Comparison of ENCODE assay signal across 12 mouse cellular contexts in the genomic region with DNA sequence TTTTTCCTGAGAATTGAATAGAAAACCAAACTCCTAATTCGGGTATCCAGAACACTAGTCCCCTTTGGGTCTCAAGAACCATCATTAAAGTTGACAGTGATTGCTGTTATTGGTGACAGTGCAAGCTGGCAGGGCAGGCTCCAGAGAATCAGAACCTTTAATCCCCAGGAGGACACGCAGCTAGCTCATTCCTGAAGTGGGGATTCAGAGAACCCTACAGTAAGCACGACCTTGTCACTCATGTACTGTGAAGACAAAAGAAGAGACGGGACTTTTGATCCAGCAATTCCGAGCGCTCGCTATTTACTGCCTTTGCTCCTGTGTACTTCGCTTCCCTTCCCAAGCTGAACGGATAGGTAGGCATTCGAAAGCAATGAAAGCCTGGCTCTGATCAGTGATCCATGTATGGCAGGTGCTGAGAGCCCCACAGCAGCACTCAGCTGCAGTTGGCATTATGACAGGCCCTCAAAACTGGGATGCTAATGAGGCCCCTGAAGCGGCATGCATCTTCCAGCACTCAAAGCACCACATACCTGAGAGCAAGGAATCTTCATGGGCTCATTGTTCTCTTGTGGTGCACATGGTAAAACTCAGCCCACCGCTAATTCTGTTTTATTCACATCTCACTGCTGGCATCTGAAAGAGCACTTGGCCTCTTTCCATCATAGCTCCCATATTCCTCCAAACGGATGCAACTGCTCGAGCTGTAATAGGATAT.
DNase-seq lines count a peak whose midpoint lies in the region; ATAC-seq lines count a peak whose summit lies in the region.
"Had no signal": no experiment of that assay in that cellular context is flagged by ENCODE, and none has a peak within 500 bp of the region (broad histone marks: within the 10 kb centered on the region; RNA-seq: fewer than 3 reads in every experiment).

No protein-coding gene starts in this region.

- peak; percentile 2 to 15 for DNase-seq in frontal cortex, postnatal 36 days (ENCODE audit: low spot score in 2 of 2)
- no peak for DNase-seq in frontal cortex, postnatal 25 days (ENCODE audit: low spot score in 2 of 2)
- DNase-seq in left cerebral cortex, postnatal 14 days (ENCODE audit: low spot score in 2 of 2), result peak; percentile 6 to 22
- no peak for DNase-seq in left cerebral cortex, adult 11 months (ENCODE audit: low spot score)
- peak; percentile 64 for DNase-seq in forebrain, embryonic 14.5 days (ENCODE audit: low spot score)
- DNase-seq in left cerebral cortex, postnatal 36 days (ENCODE audit: low spot score in 2 of 2), result peak; percentile 8 to 10
- DNase-seq in ovary, adult 18-20 months (ENCODE audit: low spot score), result no peak
- DNase-seq: adrenal gland, postnatal 36 days; heart, postnatal 10 days; liver, postnatal 0 days had no signal

- H3K4me2 ChIP-seq in forebrain, embryonic 14.5 days (ENCODE audit: low read length), result peak overlapping the region; percentile 28; the same call in 1 of the 2 replicates
- H3K4me2 ChIP-seq: kidney, embryonic 15.5 days; midbrain, embryonic 12.5 days had no signal

- no peaks in the 10 kb centered on the region for H3K36me3 ChIP-seq in forebrain, embryonic 14.5 days (ENCODE audit: control insufficient read depth, insufficient read depth, low read length)
- H3K36me3 ChIP-seq: kidney, embryonic 15.5 days; midbrain, embryonic 12.5 days had no signal

- no peak overlapping the region for H3K4me3 ChIP-seq in forebrain, embryonic 14.5 days (ENCODE audit: low read depth, low read length)
- H3K4me3 ChIP-seq: kidney, embryonic 15.5 days; midbrain, embryonic 12.5 days had no signal

- intact Hi-C loops in left cerebral cortex, postnatal 14 days (cut with DNase I), result no loop called here
- intact Hi-C loops in left cerebral cortex, postnatal 36 days (cut with DNase I), result no loop called here

- H3K4me1 ChIP-seq in forebrain, embryonic 14.5 days (ENCODE audit: control insufficient read depth, insufficient read depth, low read length), result peaks cover 5% of the 10 kb centered on the region; the same call in 1 of the 2 replicates
- H3K4me1 ChIP-seq: kidney, embryonic 15.5 days had no signal

- H3K9me3 ChIP-seq in forebrain, embryonic 14.5 days (replicated peaks; ENCODE audit: control insufficient read depth, low read length), result no peaks in the 10 kb centered on the region
- H3K9me3 ChIP-seq: kidney, embryonic 15.5 days; midbrain, embryonic 12.5 days had no signal

- no peak overlapping the region for H3K27ac ChIP-seq in forebrain, embryonic 14.5 days (ENCODE audit: low read depth, low read length)
- H3K27ac ChIP-seq: kidney, embryonic 15.5 days; midbrain, embryonic 12.5 days had no signal

- WGBS in forebrain, embryonic 14.5 days, result 47% methylated on average over 14 of the region's 14 CpGs

- ATAC-seq in forebrain, embryonic 14.5 days, result peak; percentile 66
- ATAC-seq: liver, postnatal 0 days had no signal

- no peak overlapping the region for H3K9ac ChIP-seq in forebrain, embryonic 14.5 days (ENCODE audit: low read length)
- H3K9ac ChIP-seq: kidney, embryonic 15.5 days; liver, postnatal 0 days; midbrain, embryonic 12.5 days had no signal

- no peaks in the 10 kb centered on the region for H3K27me3 ChIP-seq in forebrain, embryonic 14.5 days (replicated peaks; ENCODE audit: control insufficient read depth, insufficient read depth, low read length)
- H3K27me3 ChIP-seq: kidney, embryonic 15.5 days; midbrain, embryonic 12.5 days had no signal

Comparison
In these comparisons a context has a peak if more than half of its experiments do, and no peak if none do; other contexts are left out.
1. DNase-seq: peak in frontal cortex, postnatal 36 days (2 of 2), left cerebral cortex, postnatal 14 days (2 of 2), forebrain, embryonic 14.5 days (single experiment) and left cerebral cortex, postnatal 36 days (2 of 2); none in frontal cortex, postnatal 25 days (0 of 2), left cerebral cortex, adult 11 months (single experiment) and ovary, adult 18-20 months (single experiment).